Mouse (Mus musculus) c-Kit-positive CD71-negative TER-119-negative erythroid progenitor cells, embryonic 14.5 days (primary cell): Measurements from ENCODE around the gene Hoxa6.

Experiments
- DNase-seq: peaks from one replicate; pipeline ENCODE4 v3.0.0-alpha.2; 2013; ENCODE audit warnings: low read depth

The Hoxa6 gene

DNA sequence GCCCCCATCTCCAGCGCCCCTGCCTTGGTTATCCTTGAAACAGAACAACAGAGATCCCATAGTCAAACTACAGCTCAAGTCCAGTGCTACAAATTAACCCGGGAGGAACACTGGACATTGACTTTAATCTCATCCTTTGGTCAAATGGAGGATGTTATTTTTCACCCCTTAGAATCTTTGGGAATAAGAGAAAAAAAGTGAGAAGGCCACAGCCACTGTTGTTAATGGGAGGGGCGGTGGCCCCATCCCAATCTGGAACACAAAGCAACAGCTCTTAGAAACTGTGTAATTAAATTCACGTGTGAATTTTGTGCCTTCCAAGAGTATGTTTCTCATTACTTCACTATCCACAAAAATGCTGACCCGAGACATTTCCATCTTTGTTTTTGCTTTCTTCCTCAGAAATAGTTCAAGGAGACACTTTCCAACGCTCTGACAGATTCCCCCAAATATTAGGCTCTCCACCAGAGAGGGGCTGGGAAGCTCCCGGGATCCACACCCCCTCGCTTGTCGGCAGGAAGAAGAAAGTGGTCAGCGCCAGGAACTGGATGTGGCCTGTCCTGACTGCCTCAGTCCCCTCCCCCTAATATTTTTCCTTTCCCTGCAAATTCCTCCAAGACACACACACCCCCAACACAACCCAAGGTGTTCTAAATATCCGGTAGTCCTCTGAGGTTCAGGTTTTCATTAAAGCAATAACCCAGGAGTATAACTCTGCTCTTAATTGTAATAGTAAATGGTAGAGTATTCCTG is 19.1 kb upstream of the Hoxa6 start:
- DNase-seq, result no peak

GRCm38 (mm10) chr6:52226569-52227257 is 18.2 kb upstream of the Hoxa6 start:
- no peak for DNase-seq

GRCm38 (mm10) chr6:52225612-52226568 is 17.4 kb upstream of the Hoxa6 start:
- DNase-seq, result no peak

DNA sequence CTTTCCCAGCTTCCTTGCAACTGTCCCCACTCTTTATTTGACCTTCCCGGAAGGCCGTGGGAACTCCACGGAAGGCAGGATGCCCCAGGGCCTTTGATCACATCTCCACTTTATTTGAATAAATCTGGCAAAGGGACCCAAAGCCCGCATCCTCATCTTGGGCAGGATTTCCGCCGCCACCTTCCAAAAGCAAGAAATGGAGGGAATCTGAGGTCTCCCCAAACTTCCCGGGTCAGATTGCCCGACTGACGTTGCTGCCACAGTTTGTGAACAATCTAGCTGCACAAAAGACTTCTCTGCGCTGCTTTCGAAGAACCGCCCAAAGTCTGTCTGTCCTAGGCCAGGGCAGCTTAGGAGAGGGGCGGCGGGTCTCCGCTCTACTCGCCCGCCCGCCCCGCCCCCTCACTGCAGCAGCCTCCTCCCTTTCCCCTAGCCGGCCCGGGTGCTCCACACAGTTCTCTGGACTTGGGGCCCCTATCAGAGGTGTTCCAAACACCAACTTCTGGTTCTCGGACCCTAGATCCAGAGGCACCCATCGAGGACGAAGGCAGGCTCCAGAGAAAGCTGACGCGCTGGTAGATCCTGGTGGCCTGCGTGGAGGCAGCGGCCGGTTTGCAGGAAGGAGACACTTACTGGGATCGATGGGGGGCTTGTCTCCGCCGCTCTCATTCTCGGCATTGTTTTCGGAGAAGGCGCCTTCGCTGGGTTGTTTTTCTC is 16.5 kb upstream of the Hoxa6 start:
- DNase-seq, result no peak

GRCm38 (mm10) chr6:52223939-52224760 is 15.6 kb upstream of the Hoxa6 start:
- no peak for DNase-seq

- no peak for DNase-seq
Observed at GRCm38 (mm10) chr6:52222729-52223128, 14.2 kb upstream of the Hoxa6 start.

- DNase-seq, result no peak
Observed at GRCm38 (mm10) chr6:52221993-52222685, 13.6 kb upstream of the Hoxa6 start.

DNA sequence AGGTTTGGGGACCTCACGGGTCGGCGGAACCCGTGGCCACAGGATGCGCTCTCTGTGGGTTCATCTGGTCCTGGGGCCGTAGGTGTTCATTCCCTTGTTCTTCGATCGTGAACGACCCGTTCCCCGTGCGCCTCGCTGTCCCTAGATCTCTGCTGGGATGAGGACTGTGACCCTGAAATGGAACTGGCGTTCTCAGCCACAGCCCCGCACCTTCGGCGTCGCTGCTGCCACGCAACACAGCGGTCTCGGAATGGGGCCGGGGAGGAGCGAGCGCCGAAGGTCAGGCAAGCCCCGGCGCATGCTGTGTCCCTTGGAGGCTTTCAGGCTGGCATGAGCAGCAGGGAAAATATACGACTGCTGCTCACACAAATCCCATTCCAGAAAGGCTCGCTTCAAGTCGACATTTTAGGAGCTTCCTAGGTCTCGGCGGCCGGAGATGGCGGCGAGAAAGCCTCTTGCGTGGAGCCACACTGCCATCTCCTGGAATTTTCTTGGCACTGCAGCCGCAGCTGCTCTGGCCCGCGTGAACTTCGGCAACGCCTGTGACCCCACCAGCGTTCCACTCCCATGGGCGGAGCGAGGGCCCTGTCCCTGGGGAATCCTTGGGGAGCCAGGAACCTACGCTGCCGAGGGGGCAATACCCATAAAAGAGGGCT is 12.9 kb upstream of the Hoxa6 start, which contains the start of gene Hoxa7:
TSS of gene Hoxa7 (minus strand) at position 518 of the 656 bp plus-strand sequence.
- DNase-seq, result peak; percentile 82

GRCm38 (mm10) chr6:52220865-52221310 is 12.4 kb upstream of the Hoxa6 start:
- DNase-seq, result no peak

GRCm38 (mm10) chr6:52220003-52220864 is 11.7 kb upstream of the Hoxa6 start:
- no peak for DNase-seq

DNA sequence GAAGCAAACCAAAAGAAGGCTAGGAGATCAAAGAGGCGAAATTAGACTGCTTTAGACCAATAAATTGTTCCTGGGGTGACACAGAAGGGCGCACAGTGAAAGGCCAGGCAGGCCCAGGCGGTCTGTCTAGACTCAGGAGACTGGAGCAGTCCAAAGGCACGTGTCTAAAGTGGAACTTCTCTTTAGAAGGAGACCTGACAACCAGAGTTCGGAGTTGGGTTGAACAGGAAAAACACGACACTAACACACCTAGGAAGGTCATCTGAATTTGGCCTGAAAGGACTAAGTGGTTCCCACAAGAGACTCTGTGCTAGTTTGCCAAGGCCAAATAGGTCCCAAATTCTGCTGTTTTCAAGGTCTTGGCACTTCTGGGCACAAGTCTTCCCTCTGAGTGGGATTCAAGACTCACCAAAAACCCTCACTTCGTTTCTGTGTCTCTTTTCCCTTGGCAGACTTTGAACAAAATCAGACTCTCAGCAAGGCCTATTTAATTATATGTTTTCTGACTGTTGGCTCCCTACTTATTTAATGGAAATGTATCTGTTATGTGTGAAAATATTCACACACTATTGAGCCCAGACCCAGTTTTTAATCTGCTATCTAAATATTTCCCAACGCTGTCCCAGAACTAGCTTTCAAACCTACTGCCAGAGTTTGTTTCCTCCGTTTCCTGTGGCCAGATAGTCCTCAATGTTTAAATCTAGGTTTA is 10.9 kb upstream of the Hoxa6 start:
- DNase-seq, result no peak

GRCm38 (mm10) chr6:52218643-52219215 is 10.2 kb upstream of the Hoxa6 start:
- no peak for DNase-seq

- DNase-seq, result no peak
Observed at GRCm38 (mm10) chr6:52217895-52218642, 9.5 kb upstream of the Hoxa6 start.

GRCm38 (mm10) chr6:52217459-52217768 is 8.9 kb upstream of the Hoxa6 start:
- DNase-seq, result no peak

DNA sequence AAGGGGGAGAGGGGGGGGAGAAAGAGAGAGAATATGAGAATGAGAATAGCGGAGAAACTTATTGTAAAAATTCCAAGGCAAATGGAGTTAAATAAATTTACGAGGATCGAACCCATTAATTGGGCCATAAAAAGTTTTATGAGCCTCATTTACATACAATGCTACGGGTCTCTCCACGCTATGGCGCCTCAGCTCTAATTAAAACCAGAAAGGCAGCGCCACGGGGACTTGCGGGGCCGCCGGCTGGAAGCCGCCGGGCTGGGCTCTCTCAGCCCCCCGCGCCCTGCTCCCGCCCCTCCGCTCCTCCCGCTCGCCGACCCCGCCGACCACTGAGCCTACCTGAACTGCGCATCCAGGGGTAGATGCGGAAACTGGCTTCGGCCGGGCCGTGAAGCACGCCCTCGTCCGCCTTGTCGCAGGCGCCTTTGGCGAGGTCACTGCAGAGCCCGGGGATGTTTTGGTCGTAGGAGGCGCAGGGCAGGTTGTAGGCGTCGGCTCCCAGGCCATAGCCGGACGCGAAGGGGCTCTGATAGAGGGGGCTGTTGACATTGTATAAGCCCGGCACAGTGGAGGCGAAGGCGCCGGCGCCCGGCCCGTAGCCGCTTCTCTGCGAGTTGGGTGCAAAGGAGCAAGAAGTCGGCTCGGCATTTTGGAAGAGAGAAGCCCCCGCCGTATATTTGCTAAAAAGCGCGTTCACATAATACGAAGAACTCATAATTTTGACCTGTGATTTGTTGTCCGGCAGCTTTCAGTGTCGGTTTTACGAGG is 8.4 kb upstream of the Hoxa6 start:
- no peak for DNase-seq
